Mouse (Mus musculus): Measurements from ENCODE around the gene Sugct.

Sugct gene

DNA sequence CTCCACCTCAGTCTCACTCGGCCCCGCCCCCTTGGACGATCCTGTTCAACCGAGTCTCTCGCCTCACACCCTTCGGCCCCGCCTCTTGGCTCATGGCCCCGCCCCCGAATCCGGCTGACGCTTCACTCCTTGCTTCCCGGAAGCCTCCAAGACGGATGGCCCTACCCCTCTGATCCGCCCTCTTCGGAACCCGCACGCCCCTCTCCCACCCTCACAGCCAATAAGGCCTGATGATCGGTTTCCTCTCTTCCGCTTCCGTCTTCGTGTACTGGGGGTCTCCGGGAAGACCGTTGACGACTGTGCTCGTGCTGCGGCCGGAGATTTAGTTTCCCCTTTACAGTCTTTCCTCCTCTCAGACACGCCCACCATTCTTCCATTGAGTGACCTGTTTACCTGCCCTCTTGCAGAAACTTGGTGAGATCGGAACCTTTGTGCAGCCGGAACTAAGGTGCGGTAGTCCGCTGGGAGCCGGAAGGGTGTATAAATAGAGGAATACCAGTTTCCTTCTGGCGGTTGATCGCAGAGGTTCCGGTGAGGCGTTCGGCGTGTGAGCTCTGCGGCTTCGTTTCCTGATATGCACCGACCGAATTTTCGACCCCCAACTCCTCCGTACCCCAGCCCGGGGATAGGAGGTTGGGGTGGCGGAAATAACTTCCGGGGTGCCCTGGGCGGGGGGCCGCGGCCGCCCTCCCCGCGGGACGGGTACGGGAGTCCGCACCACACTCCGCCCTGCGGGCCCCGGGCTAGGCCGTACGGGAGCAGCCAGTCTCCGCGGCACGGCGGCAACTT, at the start of gene Sugct, which contains the start of gene Mplkip:
Gene Sugct, minus strand, starts transcription at position 643 of the 789 bp plus-strand sequence.
Gene Mplkip, plus strand, starts transcription at position 282 of the 789 bp plus-strand sequence.
- peak; percentile 100 for DNase-seq

GRCm38 (mm10) chr13:17728798-17729197, 33.4 kb upstream of the Sugct start:
- no peak for DNase-seq

GRCm38 (mm10) chr13:17727922-17728321, 32.6 kb upstream of the Sugct start:
- DNase-seq = no peak

- no peak for DNase-seq
These were observed 22.0 kb upstream of the Sugct start for GRCm38 (mm10) chr13:17717357-17717756.

GRCm38 (mm10) chr13:17708784-17709311, 13.5 kb upstream of the Sugct start:
- no peak for DNase-seq

GRCm38 (mm10) chr13:17705188-17705826, 10.0 kb upstream of the Sugct start:
- DNase-seq = no peak

DNA sequence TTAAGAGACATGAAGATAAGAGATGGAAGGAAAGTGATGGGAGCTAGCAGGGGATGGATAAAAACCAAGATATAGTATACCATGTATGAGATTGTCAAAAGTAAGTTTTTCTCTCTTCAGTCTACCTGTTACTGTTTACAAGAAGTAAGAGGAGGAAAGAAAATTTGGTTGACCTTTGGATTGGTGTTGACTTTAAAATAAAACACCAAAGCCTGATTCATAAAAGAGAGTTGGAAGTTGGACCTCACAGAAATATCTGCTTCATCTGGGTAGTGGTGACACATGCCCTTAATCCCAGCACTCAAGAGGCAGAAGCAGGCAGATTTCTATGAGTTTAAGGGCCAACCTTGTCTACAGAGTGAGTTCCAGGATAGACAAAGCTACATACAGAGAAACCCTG, 7.0 kb upstream of the Sugct start:
- no peak for DNase-seq

DNA sequence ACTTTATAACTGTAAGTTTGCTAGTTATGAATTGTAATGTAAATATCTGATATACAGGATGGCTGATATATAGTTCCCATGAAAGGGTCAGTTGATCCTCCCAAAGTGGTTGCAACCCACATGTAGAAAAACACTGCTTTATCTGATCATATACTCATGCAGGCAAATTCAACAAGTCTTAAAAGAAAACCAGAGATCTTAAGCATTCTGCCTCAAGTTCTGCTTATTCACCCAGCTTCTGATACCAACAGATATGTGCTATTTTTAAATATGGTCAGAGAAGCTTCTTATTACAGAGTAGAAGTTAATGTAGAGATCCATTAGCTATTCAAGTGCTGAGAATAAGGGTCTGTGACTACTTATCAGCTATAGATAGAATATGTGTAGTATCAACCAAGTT, 6.0 kb upstream of the Sugct start:
- DNase-seq = no peak

- DNase-seq = no peak
These were observed 4.8 kb upstream of the Sugct start for GRCm38 (mm10) chr13:17700090-17700715.

DNA sequence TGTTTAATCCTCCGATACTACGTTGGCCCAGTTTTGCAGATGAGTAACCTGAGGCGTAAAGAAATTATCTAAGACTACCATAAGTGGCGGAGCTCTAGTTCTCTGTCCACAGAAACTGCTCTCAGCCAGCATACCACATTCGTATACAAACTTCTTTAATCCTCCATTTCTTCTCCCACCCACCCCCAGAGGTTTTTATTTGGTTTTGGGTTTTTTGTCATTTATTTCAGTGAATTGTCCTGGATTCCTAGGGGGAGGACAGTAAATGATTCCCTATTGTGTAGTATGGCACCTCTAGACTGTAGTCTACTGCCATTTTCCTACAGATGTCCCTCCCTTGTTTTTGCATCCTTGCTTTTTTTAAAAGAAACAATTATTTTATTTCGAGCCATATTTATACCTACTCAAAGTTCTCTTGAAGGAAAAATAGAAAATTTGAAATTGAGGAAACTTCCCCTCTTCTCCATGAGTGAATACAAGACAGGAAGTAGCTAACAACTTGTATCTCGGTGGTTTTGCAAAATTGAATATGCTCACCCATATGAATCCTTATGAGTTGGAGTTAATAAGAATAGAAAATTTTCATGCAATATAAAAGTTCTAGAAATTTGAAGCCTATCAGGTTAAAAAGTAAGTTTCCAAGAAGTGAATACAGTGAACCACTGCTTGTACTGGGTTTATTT, 686 bp upstream of the Sugct start:
- DNase-seq = no peak

- no peak for DNase-seq
These were observed 939 bp downstream of the Sugct start for GRCm38 (mm10) chr13:17694414-17694813.

DNA sequence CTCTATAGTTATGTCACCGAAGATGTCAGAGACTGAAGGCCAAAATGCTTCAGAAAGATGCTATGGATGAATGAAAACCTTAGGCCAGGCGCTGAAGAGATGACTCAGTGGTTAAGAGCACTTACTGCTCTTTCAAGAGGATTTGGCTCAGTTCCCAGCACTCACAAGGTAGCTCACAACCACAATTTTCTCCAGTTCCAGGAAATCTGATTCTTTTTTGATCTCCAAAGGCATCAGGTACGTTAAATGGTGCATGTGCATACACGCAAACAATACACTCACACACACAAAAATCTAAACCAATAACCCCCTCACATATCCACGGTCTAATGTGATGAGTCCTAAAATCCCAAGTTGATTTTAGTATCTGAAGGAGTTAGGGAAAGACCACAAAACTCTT, 1.5 kb downstream of the Sugct start:
- no peak for DNase-seq

DNA sequence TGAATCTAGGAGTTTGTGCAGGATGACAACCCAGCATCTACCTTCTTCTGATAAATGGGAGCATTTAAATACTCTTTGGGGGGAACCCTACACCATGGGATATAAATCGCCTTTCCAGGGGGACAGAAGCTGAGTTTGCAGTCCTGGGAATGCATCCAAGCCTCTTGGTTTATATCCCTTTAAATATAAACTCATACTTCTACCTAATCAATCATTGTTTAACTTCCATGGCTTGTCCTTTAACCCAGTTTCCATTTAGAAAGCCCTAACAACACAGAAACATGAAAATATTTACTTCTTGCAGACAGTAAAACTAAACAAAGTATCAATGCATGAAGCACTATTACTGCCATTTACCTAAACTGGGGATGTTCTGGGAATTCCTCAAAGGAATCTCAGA, 3.9 kb downstream of the Sugct start:
- DNase-seq = no peak

- DNase-seq = no peak
These were observed 4.7 kb downstream of the Sugct start for GRCm38 (mm10) chr13:17690686-17691085.

GRCm38 (mm10) chr13:17689461-17689860, 5.9 kb downstream of the Sugct start:
- no peak for DNase-seq

GRCm38 (mm10) chr13:17671122-17671521, 24.2 kb downstream of the Sugct start:
- no peak for DNase-seq

- DNase-seq = no peak
These were observed 28.0 kb downstream of the Sugct start for GRCm38 (mm10) chr13:17667380-17667779.

GRCm38 (mm10) chr13:17642294-17642693, 53.1 kb downstream of the Sugct start:
- DNase-seq = no peak

DNA sequence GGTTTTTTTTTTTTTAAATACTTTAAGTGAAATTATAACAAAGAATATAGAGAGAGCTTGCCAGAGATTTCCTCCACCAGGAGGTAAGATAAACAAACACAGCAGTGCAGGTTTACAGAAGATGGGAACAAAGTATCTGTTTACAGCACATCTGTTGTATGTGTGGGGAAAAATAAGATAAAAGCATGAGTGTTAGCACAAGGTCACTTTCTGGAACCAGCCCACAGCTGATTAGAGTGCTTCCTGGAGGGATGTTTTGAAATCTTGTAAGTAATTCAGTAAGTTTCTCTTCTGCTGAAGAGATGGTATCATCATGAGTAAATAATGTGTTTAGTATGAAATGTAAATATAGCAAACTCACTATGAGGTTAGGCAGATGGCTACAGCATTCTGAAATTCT, 57.3 kb downstream of the Sugct start:
- DNase-seq = no peak

DNA sequence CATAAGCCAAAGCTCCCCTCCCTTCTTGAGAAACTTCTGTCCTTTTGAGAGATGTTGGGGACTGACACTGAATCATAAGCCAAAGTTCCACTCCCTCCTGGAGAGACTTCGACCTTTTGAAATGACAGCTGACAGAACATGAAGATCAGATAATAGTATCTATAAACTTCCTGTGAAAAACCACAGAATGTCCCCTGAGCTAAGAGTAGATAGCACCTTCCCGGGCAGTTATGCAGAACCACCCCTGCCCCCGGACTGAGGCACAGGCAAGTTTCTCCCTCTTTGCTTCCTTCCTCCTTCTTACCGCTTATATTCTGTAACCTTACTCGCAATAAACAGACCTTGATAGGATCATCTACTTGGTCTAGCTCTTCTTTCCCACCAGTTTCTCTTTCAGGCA, 68.2 kb downstream of the Sugct start:
- DNase-seq = no peak

GRCm38 (mm10) chr13:17624976-17625375, 70.4 kb downstream of the Sugct start:
- no peak for DNase-seq

GRCm38 (mm10) chr13:17606217-17606616, 89.1 kb downstream of the Sugct start:
- DNase-seq = no peak

DNA sequence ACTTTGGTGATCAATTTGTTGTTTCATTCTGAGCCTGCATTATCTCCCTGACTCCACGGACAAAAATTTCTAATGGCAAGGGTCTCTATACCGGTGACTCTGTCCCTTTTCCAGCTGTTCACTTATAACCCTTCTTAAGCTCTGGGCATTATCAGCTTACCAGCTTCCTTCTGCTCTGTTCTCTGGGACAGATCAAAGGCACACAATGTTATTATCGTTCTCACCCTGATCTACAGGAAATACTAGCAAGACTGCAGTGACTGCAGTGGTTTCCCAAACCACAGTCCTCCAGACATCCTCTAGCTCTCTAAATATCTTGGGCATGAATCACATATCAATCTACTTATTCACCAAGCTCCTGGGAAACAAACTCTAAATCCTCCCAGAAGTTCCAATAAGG, 90.7 kb downstream of the Sugct start:
- DNase-seq = no peak
